In the genomic region with DNA sequence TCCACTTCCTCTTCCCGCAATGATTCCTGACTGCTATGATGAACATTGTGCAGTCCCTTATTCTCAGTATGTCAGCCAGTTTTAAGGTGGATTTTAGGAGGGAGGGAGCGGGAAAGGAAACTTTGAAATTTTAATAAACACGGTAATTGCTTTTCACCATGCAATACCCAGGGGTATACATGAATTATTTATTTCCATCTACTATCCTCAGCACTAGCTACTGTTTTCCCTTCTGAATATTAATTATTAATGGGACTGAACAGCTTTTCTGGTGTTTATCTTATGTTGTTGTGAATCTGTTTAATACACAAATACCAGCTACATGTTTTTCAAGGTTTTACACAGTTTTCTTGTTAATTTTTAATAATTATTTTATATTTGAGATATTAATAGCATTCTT, we compare ENCODE assay signal across 28 mouse cellular contexts. TPM values are rescaled to one million over a fixed set of nuclear protein-coding genes. Genes with fewer than 3 reads are reported as not detected.
DNase-seq lines count a peak whose midpoint lies in the region; ATAC-seq lines count a peak whose summit lies in the region.
"Had no signal": no experiment of that assay in that cellular context is flagged by ENCODE, and none has a peak within 500 bp of the region (broad histone marks: within the 10 kb centered on the region; RNA-seq: fewer than 3 reads in every experiment).

No protein-coding gene starts in this region.

- ATAC-seq in hindbrain, embryonic 16.5 days: peak; percentile 34; the same call in 1 of the 2 replicates
- ATAC-seq in neural tube, embryonic 12.5 days (ENCODE audit: low FRiP score, low read depth): peak; percentile 53; the same call in 1 of the 2 replicates
- ATAC-seq in forebrain, embryonic 12.5 days (ENCODE audit: low FRiP score): no peak
- ATAC-seq: activated CD4-positive, CD25-positive, alpha-beta regulatory T cell, adult 4 months; forebrain, embryonic 13.5 days; intestine, postnatal 0 days; liver, postnatal 0 days; lung, postnatal 0 days had no signal

- H3K9me3 ChIP-seq in hindbrain, embryonic 16.5 days (ENCODE audit: control insufficient read depth, low read length): no peaks in the 10 kb centered on the region
- H3K9me3 ChIP-seq in neural tube, embryonic 12.5 days: no peaks in the 10 kb centered on the region
- H3K9me3 ChIP-seq in forebrain, embryonic 12.5 days: no peaks in the 10 kb centered on the region
- H3K9me3 ChIP-seq: embryonic facial prominence, embryonic 13.5 days; forebrain, embryonic 13.5 days; hindbrain, embryonic 15.5 days; kidney, embryonic 15.5 days; limb, embryonic 12.5 days had no signal

- H3K27ac ChIP-seq in hindbrain, embryonic 16.5 days (ENCODE audit: low read depth, low read length): no peak overlapping the region
- H3K27ac ChIP-seq in neural tube, embryonic 12.5 days: no peak overlapping the region
- no peak overlapping the region for H3K27ac ChIP-seq in forebrain, embryonic 12.5 days
- H3K27ac ChIP-seq: embryonic facial prominence, embryonic 13.5 days; forebrain, embryonic 13.5 days; hindbrain, embryonic 15.5 days; kidney, embryonic 15.5 days; limb, embryonic 12.5 days had no signal

- WGBS in hindbrain, embryonic 16.5 days: 61% methylated on average over 3 of the region's 3 CpGs
- 80% methylated on average over 3 of the region's 3 CpGs for WGBS in neural tube, embryonic 12.5 days
- 83% methylated on average over 3 of the region's 3 CpGs for WGBS in forebrain, embryonic 12.5 days

- peak; percentile 62 for DNase-seq in retina, embryonic 14.5 days (ENCODE audit: low spot score)
- DNase-seq in retina, postnatal 1 day: no peak
- DNase-seq in urinary bladder, postnatal 36 days (ENCODE audit: low spot score in 2 of 2): no peak
- DNase-seq in thymus, postnatal 4 days: no peak
- DNase-seq: adrenal gland, postnatal 10 days; cerebellum, adult 8-10 months; cerebellum, postnatal 36 days; embryo, embryonic 11 days; gastrocnemius, postnatal 14 days; heart, adult 11 months; kidney, postnatal 36 days; layer of hippocampus, postnatal 36 days; liver, postnatal 0 days; thymus, adult 2 months had no signal

- H3K4me1 ChIP-seq in hindbrain, embryonic 16.5 days (ENCODE audit: control insufficient read depth, insufficient read depth, low read depth, low read length): no peaks in the 10 kb centered on the region
- no peaks in the 10 kb centered on the region for H3K4me1 ChIP-seq in neural tube, embryonic 12.5 days
- no peaks in the 10 kb centered on the region for H3K4me1 ChIP-seq in forebrain, embryonic 12.5 days
- H3K4me1 ChIP-seq: forebrain, embryonic 13.5 days; hindbrain, embryonic 15.5 days; limb, embryonic 12.5 days had no signal

- no peaks in the 10 kb centered on the region for H3K27me3 ChIP-seq in hindbrain, embryonic 16.5 days (replicated peaks; ENCODE audit: control insufficient read depth, insufficient read depth, low read length)
- no peaks in the 10 kb centered on the region for H3K27me3 ChIP-seq in neural tube, embryonic 12.5 days (replicated peaks)
- no peaks in the 10 kb centered on the region for H3K27me3 ChIP-seq in forebrain, embryonic 12.5 days
- H3K27me3 ChIP-seq: embryonic facial prominence, embryonic 13.5 days; forebrain, embryonic 13.5 days; hindbrain, embryonic 15.5 days; kidney, embryonic 15.5 days; limb, embryonic 12.5 days had no signal

- no peak overlapping the region for H3K4me3 ChIP-seq in hindbrain, embryonic 16.5 days (ENCODE audit: low read length)
- no peak overlapping the region for H3K4me3 ChIP-seq in neural tube, embryonic 12.5 days
- H3K4me3 ChIP-seq in forebrain, embryonic 12.5 days (replicated peaks): no peak overlapping the region
- H3K4me3 ChIP-seq: embryonic facial prominence, embryonic 13.5 days; erythroblast, embryonic 14.5 days; forebrain, embryonic 13.5 days; hindbrain, embryonic 15.5 days; kidney, embryonic 15.5 days; limb, embryonic 12.5 days had no signal

- no peak overlapping the region for H3K4me2 ChIP-seq in hindbrain, embryonic 16.5 days (ENCODE audit: low read length)
- H3K4me2 ChIP-seq in neural tube, embryonic 12.5 days (replicated peaks): no peak overlapping the region
- H3K4me2 ChIP-seq in forebrain, embryonic 12.5 days: no peak overlapping the region
- H3K4me2 ChIP-seq: embryonic facial prominence, embryonic 13.5 days; forebrain, embryonic 13.5 days; heart, embryonic 11.5 days; hindbrain, embryonic 15.5 days; kidney, embryonic 15.5 days; limb, embryonic 12.5 days; liver, embryonic 11.5 days had no signal

- H3K36me3 ChIP-seq in hindbrain, embryonic 16.5 days (ENCODE audit: control insufficient read depth, insufficient read depth, low read length): no peaks in the 10 kb centered on the region
- no peaks in the 10 kb centered on the region for H3K36me3 ChIP-seq in neural tube, embryonic 12.5 days
- H3K36me3 ChIP-seq in forebrain, embryonic 12.5 days (replicated peaks): no peaks in the 10 kb centered on the region
- H3K36me3 ChIP-seq: embryonic facial prominence, embryonic 13.5 days; hindbrain, embryonic 15.5 days; kidney, embryonic 15.5 days; limb, embryonic 12.5 days had no signal

- no peak overlapping the region for H3K9ac ChIP-seq in hindbrain, embryonic 16.5 days (ENCODE audit: low read depth, low read length)
- H3K9ac ChIP-seq in neural tube, embryonic 12.5 days: no peak overlapping the region
- no peak overlapping the region for H3K9ac ChIP-seq in forebrain, embryonic 12.5 days
- H3K9ac ChIP-seq: embryonic facial prominence, embryonic 13.5 days; forebrain, embryonic 13.5 days; hindbrain, embryonic 15.5 days; kidney, embryonic 15.5 days; limb, embryonic 12.5 days; liver, postnatal 0 days had no signal

RNA-seq across cellular contexts. Expression of a gene that starts 4.9 kb away (rescaled TPM):
- 0.55 and 0.80 TPM in 2 replicates for polyA plus RNA-seq in hindbrain, embryonic 16.5 days (2015; fragmentation: Nextera tagmentation; extraction: Ambion mirVana)
- polyA plus RNA-seq in neural tube, embryonic 12.5 days (2016; fragmentation: Nextera tagmentation; extraction: Ambion mirVana): 2.0 and 3.1 TPM in 2 replicates
- 0.29 and 0.59 TPM in 2 replicates for polyA plus RNA-seq in forebrain, embryonic 12.5 days (2016; fragmentation: Nextera tagmentation; extraction: Ambion mirVana)
- polyA plus RNA-seq: activated CD4-positive, CD25-positive, alpha-beta regulatory T cell, adult 4 months; erythroblast, embryonic 14.5 days had no signal
